Mouse (Mus musculus) R1 (cell line): ENCODE measurements around the gene Maml3.
A peak's percentile ranks its signal among the peaks of the same experiment; 100 is the strongest.

Source experiments
- DNase-seq: peaks from one replicate; pipeline ENCODE4 v3.0.0-alpha.2; 2018; ENCODE audit warnings: low read depth, low spot score

The Maml3 gene

DNA sequence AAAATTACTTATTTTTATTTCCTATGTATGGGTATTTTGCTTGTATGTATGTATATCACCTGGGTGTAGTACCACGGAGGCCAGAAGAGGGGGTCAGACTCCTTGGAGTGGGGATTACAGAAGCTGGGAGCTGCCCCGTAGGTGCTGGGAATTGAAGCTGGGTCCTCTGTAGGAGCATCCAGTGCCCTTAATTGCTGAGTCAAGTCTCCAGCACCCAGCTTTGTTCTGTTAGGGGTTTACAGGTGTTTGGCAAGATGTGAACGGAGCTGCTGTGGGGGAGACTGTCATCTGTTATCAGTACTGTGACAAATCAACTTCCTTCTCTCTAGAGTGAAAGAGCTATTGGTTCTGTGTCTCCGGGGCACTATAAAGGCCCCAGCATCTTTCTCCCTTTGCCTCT lies 190.0 kb downstream of the Maml3 start:
- no peak for DNase-seq

DNA sequence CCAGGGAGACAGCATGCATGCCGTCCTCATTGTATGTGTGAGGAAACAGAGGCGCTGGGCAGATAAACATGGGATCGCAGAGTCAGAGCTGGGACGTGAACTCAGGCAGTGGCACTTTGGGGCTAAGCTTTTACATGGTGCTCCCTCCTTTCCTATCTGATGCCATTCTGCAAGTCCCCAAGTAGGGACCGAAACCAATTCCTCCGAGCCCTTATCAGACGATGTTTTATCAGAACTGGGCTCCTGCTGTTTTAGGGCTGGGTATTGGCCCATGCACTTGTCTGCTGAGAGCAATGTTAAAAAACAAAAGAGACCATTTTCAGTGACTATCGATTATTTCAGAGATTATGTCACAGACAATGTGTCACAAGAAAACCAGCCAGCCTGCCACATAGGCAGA lies 191.4 kb downstream of the Maml3 start:
- DNase-seq = no peak

DNA sequence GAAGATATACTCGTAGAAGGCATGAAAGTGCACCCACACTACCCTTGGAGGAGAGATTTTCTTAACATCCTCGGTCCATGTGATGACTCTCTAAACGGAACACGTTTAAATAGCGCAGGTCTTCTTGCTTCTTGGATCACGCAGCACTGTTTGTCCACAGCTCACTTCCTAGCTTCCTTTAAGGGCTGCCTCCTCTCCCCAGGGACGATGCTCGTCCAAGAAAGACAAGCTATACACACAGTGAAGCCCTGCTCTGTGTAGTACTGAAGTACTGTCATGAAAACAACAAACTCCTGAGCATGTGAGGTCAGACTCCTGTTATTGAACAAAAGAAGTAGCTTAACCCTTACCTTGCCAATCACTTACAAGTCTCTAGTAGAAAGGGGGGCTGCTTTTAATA lies 192.7 kb downstream of the Maml3 start:
- no peak for DNase-seq

DNA sequence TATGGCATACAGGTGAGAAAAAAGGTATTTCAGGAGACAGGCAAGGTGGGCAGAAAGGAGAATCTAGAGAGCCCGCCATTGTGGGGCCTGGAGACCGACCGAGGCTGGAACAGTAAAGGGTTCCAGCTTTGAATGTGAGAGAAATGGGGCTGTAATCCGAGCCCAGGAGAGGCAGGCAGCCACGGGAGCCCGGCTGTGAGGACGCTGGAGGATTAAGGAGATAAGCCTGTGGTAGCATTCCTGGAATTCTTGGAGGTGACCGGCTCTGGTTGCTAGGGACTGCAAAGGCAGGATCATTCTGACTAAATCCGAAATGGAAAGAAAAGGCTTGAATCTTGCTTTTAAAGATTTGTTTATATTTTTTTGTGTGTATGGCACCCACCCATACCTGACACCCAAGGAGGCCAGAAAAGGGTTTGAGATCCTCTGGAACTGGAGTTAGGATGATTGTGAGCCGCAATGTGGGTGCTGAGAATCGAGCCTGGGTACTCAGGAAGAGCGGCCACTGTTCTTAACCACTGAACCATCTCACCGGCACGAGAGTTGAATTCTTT lies 196.4 kb downstream of the Maml3 start:
- DNase-seq = peak; percentile 92

DNA sequence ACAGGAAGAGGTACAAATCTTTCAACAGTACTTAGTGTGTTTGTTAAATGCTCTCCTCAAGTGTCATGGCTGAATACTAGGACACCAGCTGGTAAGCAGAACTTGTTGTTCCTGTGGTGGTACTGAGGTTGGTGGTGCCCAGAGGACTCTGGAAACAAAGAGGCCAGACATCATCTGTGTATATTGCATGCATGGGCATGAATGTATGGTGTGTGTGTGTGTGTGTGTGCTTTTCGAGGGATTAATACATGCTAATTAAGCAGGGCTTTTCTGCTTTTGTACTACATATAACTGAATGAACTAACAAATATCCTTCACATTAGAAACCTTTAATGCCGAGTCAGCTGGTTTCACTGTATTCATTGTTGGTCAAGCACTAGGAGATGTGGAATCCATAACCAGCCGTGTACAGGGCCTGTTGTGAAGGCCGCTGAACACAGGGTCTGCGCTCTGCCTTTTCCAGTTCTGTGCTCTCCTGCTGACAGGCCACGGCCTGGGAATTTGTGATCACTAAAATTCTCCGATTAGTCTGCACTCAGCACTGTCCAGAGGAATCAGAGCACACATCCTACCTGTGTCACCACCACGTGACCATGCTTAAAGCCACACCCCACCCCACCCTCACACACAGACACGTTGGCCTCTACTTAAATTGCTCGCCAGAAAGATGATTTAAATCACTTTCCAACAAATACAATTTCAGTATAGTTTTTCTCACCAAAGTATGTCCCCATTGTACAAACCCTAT lies 197.6 kb downstream of the Maml3 start:
- no peak for DNase-seq

DNA sequence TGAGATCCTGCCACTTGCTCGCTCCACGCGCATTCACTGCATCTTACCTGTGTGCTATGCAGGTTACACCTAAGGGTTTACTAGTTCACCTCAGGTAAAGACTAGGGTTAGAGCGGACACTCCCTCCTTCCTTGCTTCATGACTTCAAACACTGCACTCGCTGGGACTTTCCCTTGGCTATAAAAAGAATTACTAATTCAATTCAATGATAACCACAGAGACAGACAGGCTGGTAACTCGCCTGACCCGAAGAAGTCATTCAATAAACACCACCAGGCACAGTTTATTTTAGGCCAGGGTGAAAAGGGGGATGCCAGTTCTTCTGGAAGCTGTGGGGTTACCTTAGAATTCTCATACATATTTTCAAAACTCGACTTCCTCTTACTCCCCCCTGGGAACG lies 199.0 kb downstream of the Maml3 start:
- no peak for DNase-seq

DNA sequence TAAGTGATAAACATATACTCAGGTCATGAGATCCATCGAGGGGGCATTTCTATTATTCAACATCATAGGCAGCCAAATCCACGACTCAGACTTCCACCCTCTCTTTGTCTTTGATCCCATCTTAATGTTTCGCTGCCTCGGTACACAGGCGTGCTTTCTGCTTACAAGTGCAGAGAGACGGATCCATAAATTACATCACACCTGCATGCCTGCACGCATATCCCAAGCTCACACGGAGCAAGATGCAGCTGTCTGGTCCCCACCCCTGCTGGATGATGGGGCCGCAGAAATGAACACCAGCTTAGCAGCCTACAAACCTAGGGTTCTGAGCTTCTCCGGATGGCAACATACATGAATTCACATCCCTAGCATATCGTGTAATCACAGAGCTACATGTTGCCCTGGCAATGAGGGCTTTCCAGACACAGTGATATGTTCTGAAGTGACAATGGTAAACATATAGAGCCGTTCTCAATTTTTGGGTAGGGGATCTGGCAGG lies 200.5 kb downstream of the Maml3 start:
- DNase-seq = no peak

DNA sequence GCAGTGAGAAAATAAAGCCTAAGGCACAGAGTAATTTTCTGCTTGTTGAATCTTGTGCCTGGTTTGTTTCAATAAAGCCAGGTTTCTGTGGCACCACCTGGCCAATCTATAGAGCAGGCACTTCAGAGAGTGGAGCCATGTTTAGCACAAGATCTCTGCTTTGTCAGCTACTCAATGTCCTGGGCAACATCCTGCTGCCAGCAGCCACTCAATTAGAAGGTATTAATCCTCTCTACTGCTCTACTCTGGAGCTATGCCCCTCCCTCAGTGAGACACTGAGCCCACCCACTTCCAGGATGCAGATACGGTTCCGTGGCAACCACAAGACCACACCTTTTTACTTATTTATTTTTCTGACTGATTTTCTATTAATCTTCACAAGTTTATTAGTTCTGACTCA lies 203.7 kb downstream of the Maml3 start:
- no peak for DNase-seq

DNA sequence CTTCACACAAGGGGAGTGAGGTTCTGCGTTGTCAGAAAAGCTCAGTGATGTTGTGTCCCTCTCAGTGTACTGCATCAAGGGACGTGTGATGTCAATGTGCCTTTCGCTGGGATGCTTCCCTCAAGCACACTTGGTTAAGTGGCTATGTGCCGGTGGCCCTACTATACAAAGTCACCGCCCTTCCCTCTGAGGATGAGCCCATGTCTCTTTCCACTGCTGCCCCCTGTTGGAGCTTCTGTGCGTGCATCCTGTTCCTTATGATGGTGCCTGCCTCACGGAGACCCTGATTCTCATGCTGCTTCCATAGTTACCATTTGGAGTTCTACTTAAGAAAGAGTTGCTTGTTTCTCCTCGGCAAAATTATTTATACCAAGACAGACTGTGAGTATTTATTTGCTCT lies 210.4 kb downstream of the Maml3 start:
- peak; percentile 23 for DNase-seq

DNA sequence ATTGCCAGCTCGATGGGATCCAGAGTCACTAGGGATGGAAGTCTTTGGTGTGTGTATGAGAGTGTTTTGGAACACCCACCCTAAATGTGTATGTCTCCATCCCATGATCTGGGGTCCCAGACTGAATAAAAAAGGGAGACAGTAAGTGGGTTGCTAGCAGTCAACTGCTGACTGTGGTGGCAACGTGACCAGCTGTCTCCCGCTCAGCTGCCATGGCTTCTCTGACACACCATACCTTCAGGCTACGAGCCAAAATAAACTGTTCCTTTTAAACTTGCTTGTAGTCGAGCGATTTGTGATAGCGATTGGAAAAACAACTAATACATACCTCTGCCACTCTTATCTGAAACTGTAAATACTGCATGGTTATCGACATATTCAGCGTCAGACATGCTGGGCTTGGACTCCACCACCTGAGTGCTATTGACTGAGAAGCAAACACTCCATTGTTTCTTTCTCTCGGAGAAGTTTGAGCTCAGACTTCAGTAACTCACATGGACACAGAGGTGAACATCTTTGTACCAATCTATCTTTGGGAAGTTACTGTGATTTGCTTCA lies 213.2 kb downstream of the Maml3 start:
- no peak for DNase-seq

DNA sequence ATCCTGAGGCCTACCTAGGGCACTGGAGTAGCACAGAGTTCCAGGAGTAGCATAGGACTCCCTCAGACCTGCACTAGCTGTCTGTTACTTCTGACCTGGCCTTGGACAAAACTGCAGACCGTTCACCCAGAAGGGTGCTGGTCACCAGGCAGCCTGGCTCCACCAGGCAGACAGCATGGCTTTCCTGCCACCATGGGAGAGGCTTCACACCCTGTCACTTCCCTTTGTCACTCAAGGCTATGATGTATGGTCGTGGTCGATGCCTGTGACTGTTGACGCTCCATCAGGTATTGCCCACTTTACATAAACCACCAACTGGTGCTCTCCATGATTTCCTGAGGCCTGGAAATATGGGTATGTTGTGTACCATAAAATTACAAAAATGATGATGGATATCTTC lies 214.7 kb downstream of the Maml3 start:
- DNase-seq = no peak

DNA sequence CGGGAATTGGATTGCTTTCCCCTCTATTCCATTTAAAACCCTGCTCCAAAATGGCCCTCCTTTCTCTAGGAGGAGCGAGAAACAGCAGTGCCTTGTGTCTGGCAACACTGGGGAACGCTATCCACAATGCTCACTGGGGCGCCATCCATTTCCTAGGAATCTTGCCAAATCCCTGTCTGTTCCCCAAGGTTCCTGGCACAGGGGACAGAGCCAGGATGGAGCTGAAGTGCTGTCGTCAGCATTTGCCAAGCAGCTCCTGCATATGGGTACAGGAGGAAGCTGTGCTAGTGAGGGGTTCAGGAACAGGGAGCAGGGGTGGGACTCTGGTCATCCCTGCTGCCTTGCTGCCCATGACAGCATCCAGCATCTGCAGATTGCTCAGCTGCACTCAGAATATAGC lies 215.1 kb downstream of the Maml3 start:
- no peak for DNase-seq

DNA sequence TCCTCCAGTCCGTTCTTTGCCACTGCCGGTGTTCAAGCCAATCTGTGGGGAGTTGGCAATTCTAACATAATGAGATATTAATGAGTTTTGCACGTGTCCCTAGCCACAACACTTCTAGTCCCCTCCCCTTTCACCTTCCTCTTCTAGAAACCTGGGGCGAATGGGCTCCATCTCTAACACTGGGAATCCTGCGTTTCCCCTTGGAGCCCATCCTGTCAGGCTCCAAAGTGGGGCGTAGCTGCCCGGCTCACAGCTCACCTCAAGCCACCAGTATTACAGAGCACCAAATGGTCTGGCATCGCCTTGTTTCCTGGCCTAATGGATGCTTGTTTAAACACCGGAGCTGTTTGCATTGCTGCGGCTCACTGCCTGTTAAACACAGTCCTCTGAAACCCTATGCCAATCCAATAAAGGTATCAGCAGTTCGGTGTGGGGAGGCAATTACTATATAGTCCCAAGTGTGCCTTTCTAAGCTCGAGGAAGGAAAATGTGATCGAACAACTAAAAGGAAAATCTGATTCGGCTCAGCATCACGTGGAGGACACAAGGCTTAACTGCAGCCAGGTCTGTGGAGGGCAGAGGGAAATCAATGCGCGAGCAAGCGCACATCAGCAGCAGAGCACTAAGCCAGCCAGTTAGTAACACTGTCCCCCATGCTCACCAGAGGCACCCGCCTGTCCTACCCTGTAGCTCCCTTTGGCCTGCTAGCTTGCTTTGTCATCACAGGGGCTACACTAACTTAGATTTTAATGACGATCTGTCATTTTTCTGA lies 216.0 kb downstream of the Maml3 start:
- no peak for DNase-seq

DNA sequence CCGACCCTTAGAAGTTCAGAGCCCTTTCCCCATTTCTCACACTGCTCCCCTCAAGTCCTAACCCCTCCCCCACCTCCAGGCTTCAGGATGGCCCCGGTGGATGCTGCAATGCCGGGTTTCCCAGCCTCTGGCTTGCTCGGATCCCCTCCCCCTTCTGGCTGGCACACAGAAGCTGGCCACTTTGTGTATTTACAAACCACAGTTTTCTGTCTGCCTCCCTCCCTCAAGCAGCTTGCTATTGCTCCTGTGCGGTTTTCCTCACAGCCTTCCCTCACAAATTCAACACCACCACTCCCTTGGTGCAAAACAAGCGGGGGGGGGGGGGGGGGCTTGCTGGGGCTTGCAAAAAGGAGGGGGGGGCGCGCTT lies 216.6 kb downstream of the Maml3 start:
- DNase-seq = no peak

DNA sequence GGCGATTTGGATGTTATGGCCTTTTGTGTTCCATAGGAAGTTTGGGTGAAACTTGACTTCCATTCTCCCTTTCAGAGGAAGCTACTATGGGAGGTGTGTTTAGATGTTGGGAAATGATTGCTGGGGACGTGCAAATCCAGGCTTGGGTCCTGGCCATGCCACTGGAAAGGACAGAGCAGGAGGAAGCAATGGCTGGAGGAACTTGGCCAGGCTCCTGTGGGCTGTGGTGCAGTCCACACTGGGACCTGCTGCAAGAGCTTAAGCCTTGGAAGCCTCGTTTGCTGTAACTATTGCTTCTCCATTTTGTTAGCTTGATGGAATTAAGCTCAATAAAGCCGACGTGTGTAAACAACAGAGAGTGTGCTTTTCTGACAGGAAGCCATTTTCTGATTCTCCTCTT lies 219.0 kb downstream of the Maml3 start:
- no peak for DNase-seq

DNA sequence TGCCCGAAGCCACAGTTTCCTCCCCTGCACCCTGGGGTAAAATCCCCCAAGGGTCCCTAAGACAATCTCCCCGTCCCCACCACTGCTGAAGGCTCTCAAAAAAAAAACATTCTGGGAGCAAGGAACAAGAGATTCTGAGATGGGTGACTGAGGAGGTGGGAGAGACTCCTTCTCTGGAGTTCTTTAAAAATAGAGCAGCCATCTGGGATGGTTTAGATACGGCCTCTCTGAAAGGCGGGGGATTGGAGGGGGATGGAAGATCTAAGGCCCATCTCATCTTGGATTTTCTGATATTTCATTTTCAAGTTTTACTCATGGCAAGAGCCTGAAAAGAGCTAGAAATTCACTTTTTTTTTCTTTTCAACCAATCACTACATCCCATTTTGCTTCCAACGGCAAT lies 219.4 kb downstream of the Maml3 start:
- DNase-seq = no peak

DNA sequence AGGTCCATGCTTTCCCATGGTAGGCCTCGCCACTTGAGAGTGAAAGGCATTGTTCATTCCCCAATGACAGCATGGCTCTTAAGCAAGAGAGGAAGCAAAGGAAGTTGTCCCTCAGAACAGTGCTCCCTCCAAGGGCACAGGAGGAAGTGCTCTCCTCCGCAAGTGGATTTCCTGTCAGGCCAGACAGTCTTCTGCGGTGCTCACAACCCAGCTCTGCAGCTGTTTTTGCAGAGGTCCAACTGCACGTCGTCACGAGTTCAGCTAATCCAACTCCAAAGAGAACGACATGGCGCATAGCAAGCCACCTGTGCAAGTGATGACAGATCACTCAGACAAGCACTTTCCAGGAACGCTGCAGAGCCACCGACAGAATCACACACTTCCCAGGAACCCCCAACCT lies 222.9 kb downstream of the Maml3 start:
- no peak for DNase-seq

DNA sequence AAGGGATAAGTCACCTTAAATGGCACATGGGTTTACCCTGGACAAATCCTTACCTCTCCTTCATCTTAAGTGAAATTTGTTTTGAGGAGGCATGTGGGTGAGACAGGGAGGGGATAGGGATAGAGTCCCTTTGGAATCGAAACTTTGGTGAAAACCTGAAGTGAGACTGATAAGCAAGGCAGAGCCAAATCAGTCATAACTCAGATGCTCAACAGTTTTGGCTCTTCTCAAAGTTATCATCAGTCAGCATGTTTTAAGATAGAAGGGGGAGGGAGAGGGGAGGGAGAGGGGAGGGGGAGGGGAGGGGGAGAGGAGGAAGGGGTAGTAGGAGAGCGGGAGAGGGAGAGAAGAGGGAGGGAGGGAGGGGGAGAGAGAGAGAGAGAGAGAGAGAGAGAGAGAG lies 223.5 kb downstream of the Maml3 start:
- DNase-seq = no peak

DNA sequence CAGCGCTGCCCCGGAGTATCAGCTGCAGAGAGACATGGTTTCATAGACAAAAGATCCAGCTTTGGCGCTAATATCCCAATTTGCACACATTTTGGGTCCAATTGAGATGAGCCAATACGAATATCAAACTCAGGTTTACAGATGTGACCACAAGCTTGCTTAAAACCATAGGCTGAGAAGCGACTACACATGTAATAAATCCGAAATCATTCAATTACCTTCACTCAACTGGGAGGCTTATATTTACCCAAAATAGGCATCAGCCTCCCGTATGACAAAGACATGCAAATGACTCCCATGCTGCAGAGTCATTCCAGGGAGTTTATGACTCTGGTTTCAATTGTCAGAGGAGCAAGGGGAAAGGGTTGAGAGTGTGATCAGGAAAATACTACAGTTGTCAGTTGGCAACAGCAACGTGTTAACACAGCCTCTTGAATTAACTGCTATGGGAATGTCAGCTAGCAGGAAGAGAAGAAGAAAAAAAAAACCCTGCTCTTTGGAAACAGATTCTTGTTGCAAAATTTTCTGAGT lies 224.3 kb downstream of the Maml3 start:
- DNase-seq = no peak

DNA sequence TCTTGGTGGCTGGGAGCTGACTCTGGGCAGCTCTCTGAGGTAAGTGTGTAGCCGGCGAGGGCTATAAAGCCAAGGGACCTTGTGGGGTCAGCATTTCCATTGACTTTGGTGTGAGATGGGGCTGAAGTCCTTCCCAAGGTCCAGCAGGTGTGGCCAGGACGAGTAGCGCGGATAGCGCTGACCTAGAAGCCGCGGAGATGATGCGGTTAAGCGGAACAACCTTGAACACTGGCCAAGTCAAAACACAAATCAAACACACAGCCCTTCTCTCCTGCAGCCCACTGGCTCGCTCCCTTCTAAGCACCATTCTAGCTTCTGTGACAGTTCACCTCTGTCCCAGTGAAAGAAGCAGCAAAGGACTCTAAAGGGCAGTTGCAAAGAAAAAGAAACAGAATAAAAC lies 225.7 kb downstream of the Maml3 start:
- DNase-seq = no peak

DNA sequence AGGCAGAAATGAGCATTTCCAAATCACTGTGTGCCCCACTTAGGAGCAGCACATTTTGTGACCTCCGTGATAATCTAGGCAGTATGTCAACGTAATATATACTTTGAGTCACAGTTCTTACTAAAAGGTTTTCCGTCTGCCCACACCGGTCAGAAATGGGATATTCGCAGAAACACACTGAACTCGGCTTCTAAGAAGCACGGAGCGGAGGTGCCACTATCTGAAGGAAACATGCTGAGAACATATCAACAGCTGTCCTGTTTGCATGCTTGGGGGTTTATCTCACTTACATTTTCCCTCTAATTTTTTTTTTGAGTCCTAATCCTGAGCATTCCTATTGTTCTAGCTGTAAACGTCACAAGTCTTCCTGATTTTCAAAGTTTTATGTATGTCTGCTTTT lies 226.3 kb downstream of the Maml3 start:
- no peak for DNase-seq

DNA sequence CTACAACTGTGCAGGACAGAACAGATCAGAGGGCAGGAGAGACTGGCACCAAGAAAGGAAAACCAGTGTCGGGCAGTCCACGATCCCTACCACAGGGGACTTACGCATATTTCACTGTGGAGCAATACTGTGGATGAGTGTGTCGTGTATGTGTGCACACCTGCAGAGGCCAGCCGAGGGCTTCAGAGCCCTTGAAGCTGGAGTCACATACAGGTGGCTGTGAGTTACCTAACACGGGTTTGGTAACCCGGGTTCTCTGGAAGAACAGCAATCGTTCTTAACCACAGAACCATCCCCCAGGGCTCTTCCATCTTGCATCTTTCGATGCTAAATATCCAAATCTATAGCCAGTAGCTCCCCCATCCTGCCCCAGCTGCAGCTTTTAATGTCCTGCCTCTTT lies 228.1 kb downstream of the Maml3 start:
- no peak for DNase-seq
